In genomic region chr14:52103856-52104676, GRCm38 (mm10) we compare ENCODE assay signal across 8 mouse cellular contexts. TPM values are rescaled to one million over a fixed set of nuclear protein-coding genes. Genes with fewer than 3 reads are reported as not detected.
A peak's percentile ranks its signal among the peaks of the same experiment; 100 is the strongest.
DNase-seq lines count a peak whose midpoint lies in the region; ATAC-seq lines count a peak whose summit lies in the region.

TSS of gene Hnrnpc (minus strand) at chr14:52104028.

- no peaks in the 10 kb centered on the region for H3K27me3 ChIP-seq in hindbrain, embryonic 16.5 days (replicated peaks; ENCODE audit: control insufficient read depth, insufficient read depth, low read length)

- H3K27ac ChIP-seq in hindbrain, embryonic 16.5 days (ENCODE audit: low read depth, low read length) = peak within 1 kb of the TSS; percentile 95
- peak within 1 kb of the TSS; percentile 83 for H3K27ac ChIP-seq in macrophage

- peak within 1 kb of the TSS; percentile 61 for H3K4me3 ChIP-seq in hindbrain, embryonic 16.5 days (ENCODE audit: low read length)
- peak within 1 kb of the TSS; percentile 96 for H3K4me3 ChIP-seq in macrophage (ENCODE audit: inconsistent target)

- peak within 1 kb of the TSS; percentile 84 for H3K4me2 ChIP-seq in hindbrain, embryonic 16.5 days (ENCODE audit: low read length)

- peak within 1 kb of the TSS; percentile 92 for H3K9ac ChIP-seq in hindbrain, embryonic 16.5 days (ENCODE audit: low read depth, low read length)

- ATAC-seq in hindbrain, embryonic 16.5 days = peak; percentile 98

- peaks cover 48% of the 10 kb centered on the region for H3K79me2 ChIP-seq in macrophage (ENCODE audit: inconsistent target)

- WGBS in hindbrain, embryonic 16.5 days = under 1% methylated on average over 50 of the region's 50 CpGs
- 0% methylated on average over 50 of the region's 50 CpGs for WGBS in macrophage (ENCODE audit: missing documents)

- H3K9me3 ChIP-seq in hindbrain, embryonic 16.5 days (ENCODE audit: control insufficient read depth, low read length) = no peaks in the 10 kb centered on the region

- DNase-seq in WW6 (ENCODE audit: low read depth, low spot score) = peak; percentile 99
- DNase-seq in cerebellum, postnatal 4 days (ENCODE audit: low spot score in 2 of 2) = peak; percentile 100
- DNase-seq in gastrocnemius, adult 18-20 months (ENCODE audit: low spot score) = peak; percentile 100
- peak; percentile 100 for DNase-seq in left cerebral cortex, adult 18-20 months (ENCODE audit: low spot score in 2 of 2)
- peak; percentile 100 for DNase-seq in right cerebral cortex, adult 18-20 months
- peak; percentile 100 for DNase-seq in urinary bladder, postnatal 10 days (ENCODE audit: low spot score)

- peaks cover 25% of the 10 kb centered on the region for H3K4me1 ChIP-seq in hindbrain, embryonic 16.5 days (ENCODE audit: control insufficient read depth, insufficient read depth, low read depth, low read length)

- no peaks in the 10 kb centered on the region for H3K36me3 ChIP-seq in hindbrain, embryonic 16.5 days (ENCODE audit: control insufficient read depth, insufficient read depth, low read length)
- no peaks in the 10 kb centered on the region for H3K36me3 ChIP-seq in macrophage (ENCODE audit: inconsistent target)

RNA-seq across cellular contexts. Expression of gene Hnrnpc, which starts in this region (rescaled TPM):
- 10 to 100 TPM; 71.5 to 86.7 TPM for total RNA-seq in gastrocnemius, adult 18-20 months (2021)
- polyA plus RNA-seq in hindbrain, embryonic 16.5 days (2015; fragmentation: Nextera tagmentation; extraction: Ambion mirVana) = 414 and 445 TPM in 2 replicates
- total RNA-seq in left cerebral cortex, adult 18-20 months (2021) = 100 to 1,000 TPM; 238 to 239 TPM
- total RNA-seq in macrophage (2018; cell fraction: chromatin; rRNA removed) = 100 to 1,000 TPM; 169 to 445 (median 256) TPM
- total RNA-seq in macrophage (2018; cell fraction: cytosol; rRNA removed) = 100 to 1,000 TPM; 126 to 208 (median 164) TPM
- total RNA-seq in macrophage (2018; cell fraction: nucleus; rRNA removed) = 100 to 1,000 TPM; 166 to 390 (median 238) TPM
- polyA plus RNA-seq in macrophage (2018) = 156 to 310 TPM (median 188 TPM) in 3 replicates

Comparison
In these comparisons a context has a peak if more than half of its experiments do, and no peak if none do; other contexts are left out.
1. Peak in every context shown above with its lines: DNase-seq, ATAC-seq, H3K4me3 ChIP-seq and H3K27ac ChIP-seq.